Mouse (Mus musculus) ES-Bruce4 (cell line): ENCODE measurements at regions not wholly inside any gene's neighbourhood (a gene's known extent, or its start where the extent isn't known, plus 50 kb on each side); places are given as distances from the start of the nearest gene placed in this dataset.

Experiments used
- H3K27ac ChIP-seq: 2 replicates; pipeline ENCODE4 v1.5.1; 2012; ENCODE audit warnings: low read length, inconsistent platforms; ENCODE audit not compliant: insufficient read depth
- H3K27me3 ChIP-seq: 2 replicates; pipeline ENCODE4 v1.6.1; 2012; ENCODE audit warnings: mild to moderate bottlenecking, low read length, inconsistent platforms; ENCODE audit not compliant: control insufficient read depth, poor library complexity, insufficient read depth, severe bottlenecking
- H3K36me3 ChIP-seq: 2 replicates; pipeline ENCODE4 v1.6.1; 2012; ENCODE audit warnings: inconsistent platforms, mild to moderate bottlenecking, low read length, moderate library complexity; ENCODE audit not compliant: control insufficient read depth, poor library complexity, insufficient read depth, severe bottlenecking
- H3K4me1 ChIP-seq: one replicate; pipeline ENCODE4 v1.8.1; 2011; ENCODE audit warnings: low read length; ENCODE audit not compliant: control insufficient read depth, insufficient read depth
- H3K4me3 ChIP-seq: 2 replicates; pipeline ENCODE4 v1.5.1; 2011; ENCODE audit warnings: low read depth, mild to moderate bottlenecking, low read length
- H3K9ac ChIP-seq: 2 replicates; pipeline ENCODE4 v1.6.1; 2012; ENCODE audit warnings: low read depth, mild to moderate bottlenecking, inconsistent platforms; ENCODE audit not compliant: poor library complexity, severe bottlenecking
- H3K9me3 ChIP-seq: replicated peaks from 2 replicates; pipeline ENCODE4 v1.6.1; 2012; ENCODE audit warnings: mild to moderate bottlenecking, low read length, inconsistent platforms; ENCODE audit not compliant: control insufficient read depth, poor library complexity, insufficient read depth, severe bottlenecking
- CTCF ChIP-seq: IDR thresholded peaks from one replicate; pipeline ENCODE4 v1.8.1; 2011; ENCODE audit warnings: low read depth, low read length
- EP300 ChIP-seq: IDR thresholded peaks from 2 replicates; pipeline ENCODE4 v1.6.1; 2011; ENCODE audit warnings: low read depth, low read length; ENCODE audit not compliant: insufficient read depth
- POLR2A ChIP-seq: IDR thresholded peaks from one replicate; pipeline ENCODE4 v1.8.1; 2011; ENCODE audit warnings: low read length; ENCODE audit not compliant: insufficient read depth

DNA sequence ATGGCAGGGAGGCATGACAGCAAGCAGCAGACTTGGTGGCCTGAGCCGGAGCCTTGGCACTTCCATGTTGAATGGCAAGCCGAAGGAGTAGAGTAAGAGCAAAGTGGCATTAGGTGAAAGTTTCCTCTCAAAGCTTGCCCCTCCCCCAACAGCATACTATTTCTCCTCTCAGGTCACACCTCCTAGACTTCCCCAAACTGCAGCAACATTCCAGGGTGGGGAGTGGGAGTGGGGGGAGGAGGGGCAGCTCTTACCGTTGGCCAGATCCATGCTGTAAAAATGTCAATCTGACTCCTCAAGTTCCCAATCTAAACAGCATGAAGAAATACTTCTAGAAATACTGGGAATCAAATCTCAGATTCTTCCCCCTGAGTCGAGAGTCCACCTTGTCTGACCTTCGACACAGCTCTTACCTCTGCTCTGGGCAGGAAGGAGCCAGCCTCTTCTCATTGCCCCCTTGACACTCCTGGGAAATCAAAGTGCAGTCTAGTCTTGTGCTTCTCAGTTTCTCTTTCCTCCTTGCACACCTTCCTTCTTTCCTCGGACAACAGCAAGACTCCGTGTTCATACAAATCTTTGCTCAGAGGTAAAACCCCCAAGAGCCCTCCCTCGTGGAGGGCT, 794.9 kb upstream of the BB014433 start:
- no peak overlapping the region for H3K4me3 ChIP-seq

DNA sequence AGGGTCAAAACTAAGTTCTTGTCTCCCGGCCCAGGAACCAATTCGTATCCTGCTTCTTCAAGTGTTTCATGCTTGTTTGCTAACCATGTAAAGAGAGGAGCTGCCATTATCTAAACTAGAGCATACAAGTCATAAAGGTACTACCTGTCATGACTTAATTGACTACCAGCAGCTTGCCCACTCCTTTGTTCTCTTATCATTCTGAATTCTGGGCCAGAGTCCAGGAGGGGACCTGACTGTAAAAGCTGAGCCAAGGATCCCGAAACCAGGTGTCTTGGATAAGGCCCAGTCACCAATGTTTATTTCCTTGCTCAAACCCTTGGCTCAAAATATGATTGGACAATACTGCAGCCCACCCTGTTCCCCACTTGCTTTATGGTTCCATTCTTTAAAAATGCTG, 786.9 kb upstream of the BB014433 start:
- no peak for TF ChIP-seq POLR2A
- TF ChIP-seq CTCF: no peak
- TF ChIP-seq EP300: no peak

More for the DNA sequence above, 794.9 kb upstream of the BB014433 start:
- TF ChIP-seq EP300 (0 out of 2 replicates have a peak, but pooled peaks have one; percentile 19), CTCF (no peak)
- H3K27ac ChIP-seq: 0 out of 2 replicates have a peak overlapping the region, but pooled peaks have one; percentile 13
- H3K4me1 ChIP-seq: peaks cover 5% of the 10 kb centered on the region
- H3K36me3 ChIP-seq: no peaks in the 10 kb centered on the region
- no peaks in the 10 kb centered on the region; the same call in 1 of the 2 replicates for H3K27me3 ChIP-seq
- peaks cover 19% of the 10 kb centered on the region for H3K9me3 ChIP-seq
- 0 out of 2 replicates have a peak overlapping the region, but pooled peaks have one; percentile 14 for H3K9ac ChIP-seq

DNA sequence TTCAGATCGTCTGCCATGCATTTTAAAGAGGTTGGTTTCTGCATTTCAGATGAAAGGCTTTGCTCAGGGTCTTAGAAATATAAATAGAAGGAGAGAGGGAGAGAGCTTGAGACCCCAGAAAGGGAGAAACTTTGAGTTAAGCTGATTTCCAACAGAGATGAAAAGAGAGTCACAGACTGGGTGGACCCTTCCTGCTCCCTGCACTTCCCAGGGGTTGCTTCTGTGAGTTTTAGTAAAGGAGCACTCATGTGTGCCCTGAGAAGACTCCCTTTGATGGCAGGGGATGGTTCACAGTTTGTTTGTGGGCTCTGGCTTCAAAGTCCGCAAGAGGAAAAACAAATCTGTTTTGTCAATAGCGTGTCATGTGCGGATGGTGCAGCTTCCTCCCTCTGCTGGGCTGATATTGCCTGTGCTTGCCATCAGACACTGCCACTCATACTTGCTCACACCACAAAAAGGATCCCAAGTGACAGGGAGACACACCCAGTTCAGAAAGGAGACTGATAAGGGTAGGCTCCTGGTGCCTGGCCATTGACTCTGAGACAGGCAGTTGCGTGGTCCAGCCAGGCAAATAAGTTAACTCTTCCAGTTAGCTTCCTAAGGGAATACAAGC, 775.8 kb upstream of the BB014433 start:
- Histone ChIP-seq H3K4me3 (no peak overlapping the region), H3K27ac (no peak overlapping the region), H3K27me3 (no peaks in the 10 kb centered on the region), H3K36me3 (no peaks in the 10 kb centered on the region), H3K9me3 (no peaks in the 10 kb centered on the region), H3K9ac (no peak overlapping the region), H3K4me1 (no peaks in the 10 kb centered on the region)
- TF ChIP-seq POLR2A (no peak), EP300 (no peak)

More for the DNA sequence above, 786.9 kb upstream of the BB014433 start:
- Histone ChIP-seq H3K4me3 (no peak overlapping the region), H3K27me3 (no peaks in the 10 kb centered on the region; the same call in 1 of the 2 replicates), H3K9ac (no peak overlapping the region), H3K27ac (no peak overlapping the region), H3K36me3 (no peaks in the 10 kb centered on the region), H3K4me1 (no peaks in the 10 kb centered on the region), H3K9me3 (no peaks in the 10 kb centered on the region; the same call in 1 of the 2 replicates)

DNA sequence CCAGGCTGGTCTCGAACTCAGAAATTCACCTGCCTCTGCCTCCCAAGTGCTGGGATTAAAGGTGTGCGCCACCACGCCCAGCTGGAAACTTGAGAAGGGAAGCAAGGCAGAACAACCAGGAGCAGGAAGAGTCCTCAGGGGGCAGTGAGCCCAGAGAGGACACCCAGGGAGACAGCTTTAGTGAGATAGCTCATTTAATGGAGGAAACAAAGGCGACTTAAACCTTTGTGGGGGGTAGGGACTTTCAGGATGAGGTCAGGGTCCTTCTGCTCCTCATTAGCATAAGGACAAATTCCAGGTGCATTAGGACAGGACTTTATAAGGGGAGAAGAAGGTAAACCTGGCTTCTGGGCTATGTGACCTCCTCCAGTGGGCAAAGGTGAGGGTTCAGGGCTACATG, 742.5 kb upstream of the BB014433 start:
- no peak overlapping the region for H3K9ac ChIP-seq
- no peaks in the 10 kb centered on the region for H3K36me3 ChIP-seq
- H3K27me3 ChIP-seq: no peaks in the 10 kb centered on the region
- H3K4me3 ChIP-seq: no peak overlapping the region
- H3K4me1 ChIP-seq: no peaks in the 10 kb centered on the region
- TF ChIP-seq EP300 (peak; percentile 28; the same call in 1 of the 2 replicates), CTCF (no peak)
- no peak overlapping the region for H3K27ac ChIP-seq
- H3K9me3 ChIP-seq: no peaks in the 10 kb centered on the region
